Mouse (Mus musculus): ENCODE data around the gene Abca3.

GRCm38 (mm10) chr17:24414230-24414976 is 62.7 kb downstream of the Abca3 start, which contains the start of gene Rnps1:
- no peak for TF ChIP-seq MYOD1 (IDR thresholded peaks at IDR 0.05; ENCODE audit: control insufficient read depth, insufficient read length, low read depth)
- no peak for TF ChIP-seq CEBPB (IDR thresholded peaks at IDR 0.05; ENCODE audit: low read depth)

Measured in C2C12 (cell line).